Mouse (Mus musculus): ENCODE results near the gene Pdia5. TPM values are rescaled to one million over a fixed set of nuclear protein-coding genes. Genes with fewer than 3 reads are reported as not detected.

The Pdia5 gene
- total and polyA plus RNA-seq, 2 experiments from 2014 or later: 3.1 to 13.7 TPM

GRCm38 (mm10) chr16:35422705-35423104 lies 68.0 kb downstream of the Pdia5 start:
- Histone ChIP-seq H3K36me3 (replicated peaks; ENCODE audit: control insufficient read depth, insufficient read depth, low read length) (0 out of 2 replicates have a peak, but pooled peaks cover 3% of the 10 kb centered on the region), H3K4me3 (ENCODE audit: low read depth, low read length) (no peak overlapping the region), H3K4me2 (ENCODE audit: low read depth, low read length) (no peak overlapping the region), H3K4me1 (ENCODE audit: control insufficient read depth, insufficient read depth) (no peaks in the 10 kb centered on the region), H3K9me3 (replicated peaks; ENCODE audit: control insufficient read depth, low read length) (no peaks in the 10 kb centered on the region), H3K27ac (ENCODE audit: low read depth) (no peak overlapping the region), H3K9ac (replicated peaks; ENCODE audit: low read depth, low read length) (no peak overlapping the region), H3K27me3 (ENCODE audit: control insufficient read depth, insufficient read depth, low read length) (no peaks in the 10 kb centered on the region)
- ATAC-seq (ENCODE audit: insufficient read depth, low read depth) (no peak), DNase-seq (ENCODE audit: low spot score) (no peak)
- WGBS: 94% methylated on average over 8 of the region's 8 CpGs
- TF ChIP-seq CTCF (IDR thresholded peaks at IDR 0.05; ENCODE audit: low read depth) (no peak), EP300 (IDR thresholded peaks at IDR 0.05; ENCODE audit: low read depth) (no peak)

- Histone ChIP-seq H3K9ac (replicated peaks; ENCODE audit: low read depth, low read length) (no peak overlapping the region), H3K4me1 (ENCODE audit: control insufficient read depth, insufficient read depth) (no peaks in the 10 kb centered on the region), H3K27ac (ENCODE audit: low read depth) (no peak overlapping the region), H3K27me3 (ENCODE audit: control insufficient read depth, insufficient read depth, low read length) (no peaks in the 10 kb centered on the region), H3K9me3 (replicated peaks; ENCODE audit: control insufficient read depth, low read length) (no peaks in the 10 kb centered on the region), H3K4me2 (ENCODE audit: low read depth, low read length) (no peak overlapping the region), H3K36me3 (replicated peaks; ENCODE audit: control insufficient read depth, insufficient read depth, low read length) (peaks cover 5% of the 10 kb centered on the region; the same call in 1 of the 2 replicates), H3K4me3 (ENCODE audit: low read depth, low read length) (no peak overlapping the region)
- DNase-seq (ENCODE audit: low spot score) (no peak), ATAC-seq (ENCODE audit: insufficient read depth, low read depth) (no peak)
- no peak for TF ChIP-seq EP300 (IDR thresholded peaks at IDR 0.05; ENCODE audit: low read depth)
- peak; percentile 47 for TF ChIP-seq CTCF (IDR thresholded peaks at IDR 0.05; ENCODE audit: low read depth)
- 52% methylated on average over 4 of the region's 4 CpGs for WGBS
Observed at GRCm38 (mm10) chr16:35422141-35422540, 68.5 kb downstream of the Pdia5 start.

- no peaks in the 10 kb centered on the region for H3K9me3 ChIP-seq (replicated peaks; ENCODE audit: control insufficient read depth, low read length)
- H3K4me2 ChIP-seq (ENCODE audit: low read depth, low read length): no peak overlapping the region
- H3K4me3 ChIP-seq (ENCODE audit: low read depth, low read length): no peak overlapping the region
- no peaks in the 10 kb centered on the region for H3K4me1 ChIP-seq (ENCODE audit: control insufficient read depth, insufficient read depth)
- DNase-seq (ENCODE audit: low spot score) (no peak), ATAC-seq (ENCODE audit: insufficient read depth, low read depth) (no peak)
- no peak overlapping the region for H3K9ac ChIP-seq (replicated peaks; ENCODE audit: low read depth, low read length)
- H3K36me3 ChIP-seq (replicated peaks; ENCODE audit: control insufficient read depth, insufficient read depth, low read length): peaks cover 15% of the 10 kb centered on the region
- no peak for TF ChIP-seq EP300 (IDR thresholded peaks at IDR 0.05; ENCODE audit: low read depth)
- no peak for TF ChIP-seq CTCF (IDR thresholded peaks at IDR 0.05; ENCODE audit: low read depth)
- no peak overlapping the region for H3K27ac ChIP-seq (ENCODE audit: low read depth)
- H3K27me3 ChIP-seq (ENCODE audit: control insufficient read depth, insufficient read depth, low read length): no peaks in the 10 kb centered on the region
- WGBS: 70% methylated on average over 5 of the region's 5 CpGs
Observed at GRCm38 (mm10) chr16:35414616-35415015, 76.1 kb downstream of the Pdia5 start.

GRCm38 (mm10) chr16:35406706-35407105 lies 84.0 kb downstream of the Pdia5 start:
- peaks cover 37% of the 10 kb centered on the region for H3K36me3 ChIP-seq (replicated peaks; ENCODE audit: control insufficient read depth, insufficient read depth, low read length)
- H3K4me3 ChIP-seq (ENCODE audit: low read depth, low read length): no peak overlapping the region
- no peaks in the 10 kb centered on the region for H3K27me3 ChIP-seq (ENCODE audit: control insufficient read depth, insufficient read depth, low read length)
- no peak overlapping the region for H3K4me2 ChIP-seq (ENCODE audit: low read depth, low read length)
- WGBS: 84% methylated on average over 4 of the region's 4 CpGs
- no peaks in the 10 kb centered on the region for H3K9me3 ChIP-seq (replicated peaks; ENCODE audit: control insufficient read depth, low read length)
- TF ChIP-seq EP300 (IDR thresholded peaks at IDR 0.05; ENCODE audit: low read depth) (no peak), CTCF (IDR thresholded peaks at IDR 0.05; ENCODE audit: low read depth) (no peak)
- H3K27ac ChIP-seq (ENCODE audit: low read depth): no peak overlapping the region
- DNase-seq (ENCODE audit: low spot score): no peak
- H3K9ac ChIP-seq (replicated peaks; ENCODE audit: low read depth, low read length): no peak overlapping the region
- ATAC-seq (ENCODE audit: insufficient read depth, low read depth): no peak
- no peaks in the 10 kb centered on the region for H3K4me1 ChIP-seq (ENCODE audit: control insufficient read depth, insufficient read depth)

GRCm38 (mm10) chr16:35406166-35406565 lies 84.5 kb downstream of the Pdia5 start:
- whole genome bisulfite sequencing: 75% methylated on average over 4 of the region's 4 CpGs
- Histone ChIP-seq H3K36me3 (replicated peaks; ENCODE audit: control insufficient read depth, insufficient read depth, low read length) (peaks cover 37% of the 10 kb centered on the region), H3K9me3 (replicated peaks; ENCODE audit: control insufficient read depth, low read length) (no peaks in the 10 kb centered on the region), H3K4me3 (ENCODE audit: low read depth, low read length) (no peak overlapping the region), H3K27me3 (ENCODE audit: control insufficient read depth, insufficient read depth, low read length) (no peaks in the 10 kb centered on the region), H3K4me2 (ENCODE audit: low read depth, low read length) (no peak overlapping the region), H3K4me1 (ENCODE audit: control insufficient read depth, insufficient read depth) (no peaks in the 10 kb centered on the region), H3K27ac (ENCODE audit: low read depth) (no peak overlapping the region), H3K9ac (replicated peaks; ENCODE audit: low read depth, low read length) (no peak overlapping the region)
- DNase-seq (ENCODE audit: low spot score): no peak
- no peak for TF ChIP-seq CTCF (IDR thresholded peaks at IDR 0.05; ENCODE audit: low read depth)
- TF ChIP-seq EP300 (IDR thresholded peaks at IDR 0.05; ENCODE audit: low read depth): no peak
- no peak for ATAC-seq (ENCODE audit: insufficient read depth, low read depth)

- H3K4me1 ChIP-seq (ENCODE audit: control insufficient read depth, insufficient read depth): no peaks in the 10 kb centered on the region
- no peak overlapping the region for H3K9ac ChIP-seq (replicated peaks; ENCODE audit: low read depth, low read length)
- 94% methylated on average over 14 of the region's 14 CpGs for WGBS
- H3K36me3 ChIP-seq (replicated peaks; ENCODE audit: control insufficient read depth, insufficient read depth, low read length): peaks cover 37% of the 10 kb centered on the region
- H3K9me3 ChIP-seq (replicated peaks; ENCODE audit: control insufficient read depth, low read length): no peaks in the 10 kb centered on the region
- H3K4me3 ChIP-seq (ENCODE audit: low read depth, low read length): no peak overlapping the region
- ATAC-seq (ENCODE audit: insufficient read depth, low read depth) (no peak), DNase-seq (ENCODE audit: low spot score) (no peak)
- TF ChIP-seq CTCF (IDR thresholded peaks at IDR 0.05; ENCODE audit: low read depth) (no peak), EP300 (IDR thresholded peaks at IDR 0.05; ENCODE audit: low read depth) (no peak)
- no peak overlapping the region for H3K27ac ChIP-seq (ENCODE audit: low read depth)
- no peaks in the 10 kb centered on the region for H3K27me3 ChIP-seq (ENCODE audit: control insufficient read depth, insufficient read depth, low read length)
- H3K4me2 ChIP-seq (ENCODE audit: low read depth, low read length): no peak overlapping the region
Observed at GRCm38 (mm10) chr16:35405348-35406080, 85.2 kb downstream of the Pdia5 start.

Measured in heart, postnatal 0 days (tissue).